Mouse (Mus musculus) testis, adult 2 months (tissue): ENCODE measurements around the gene Gm5129.

Source experiments
- CTCF ChIP-seq: fragments of 200-500 bp; IDR thresholded peaks from 2 replicates; pipeline ENCODE4 v1.5.1; 2012; ENCODE audit warnings: low read depth, mild to moderate bottlenecking, inconsistent platforms, low read length, moderate library complexity; ENCODE audit not compliant: control insufficient read depth, insufficient read depth, insufficient replicate concordance
- POLR2A ChIP-seq: fragments of 200-500 bp; IDR thresholded peaks from 2 replicates; pipeline ENCODE4 v1.6.1; 2012; ENCODE audit warnings: low read depth, mild to moderate bottlenecking, inconsistent platforms, low read length, moderate library complexity; ENCODE audit not compliant: control insufficient read depth

DNA sequence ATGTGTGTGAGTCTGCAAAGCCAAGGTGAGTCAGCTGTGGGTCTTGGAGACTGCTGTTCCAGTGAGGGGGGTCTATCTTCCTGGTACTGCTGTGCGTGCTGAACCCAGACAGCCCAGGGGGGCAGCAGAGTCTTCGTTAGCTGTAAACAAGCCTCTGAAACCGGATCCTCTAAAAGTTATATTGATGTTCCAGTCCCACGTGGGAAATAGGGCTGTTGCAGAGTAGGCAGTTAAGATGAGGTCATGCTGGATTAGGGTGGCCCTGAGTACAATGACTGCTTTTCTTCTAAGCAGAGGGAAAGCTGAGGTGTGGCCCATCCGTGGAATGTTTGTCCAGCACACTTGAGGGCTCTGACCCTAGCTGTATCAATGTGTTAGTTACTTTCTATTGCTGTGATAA lies 27.5 kb downstream of the Gm5129 start:
- TF ChIP-seq POLR2A (no peak), CTCF (no peak)
